Mouse (Mus musculus): ENCODE results near the gene Abcb8. TPM values are rescaled to one million over a fixed set of nuclear protein-coding genes. Genes with fewer than 3 reads are reported as not detected.

Abcb8 gene
- total RNA-seq (2021) = 10 to 100 TPM; 76.4 to 88.2 TPM
- long read RNA-seq, experiment 1, transcript Abcb8-201 (16 exons, 2,939 nt) = major isoform, 89 of 116 reads
- long read RNA-seq, experiment 1, partial matches to known transcripts = 4 of 116 reads
- long read RNA-seq, experiment 1, other reads (novel, unspliced or antisense) = 17 of 116 reads
- long read RNA-seq, experiment 2, transcript Abcb8-201 (16 exons, 2,939 nt) = major isoform, 86 of 134 reads
- long read RNA-seq, experiment 2, partial matches to known transcripts = 32 of 134 reads
- long read RNA-seq, experiment 2, other reads (novel, unspliced or antisense) = 12 of 134 reads

DNA sequence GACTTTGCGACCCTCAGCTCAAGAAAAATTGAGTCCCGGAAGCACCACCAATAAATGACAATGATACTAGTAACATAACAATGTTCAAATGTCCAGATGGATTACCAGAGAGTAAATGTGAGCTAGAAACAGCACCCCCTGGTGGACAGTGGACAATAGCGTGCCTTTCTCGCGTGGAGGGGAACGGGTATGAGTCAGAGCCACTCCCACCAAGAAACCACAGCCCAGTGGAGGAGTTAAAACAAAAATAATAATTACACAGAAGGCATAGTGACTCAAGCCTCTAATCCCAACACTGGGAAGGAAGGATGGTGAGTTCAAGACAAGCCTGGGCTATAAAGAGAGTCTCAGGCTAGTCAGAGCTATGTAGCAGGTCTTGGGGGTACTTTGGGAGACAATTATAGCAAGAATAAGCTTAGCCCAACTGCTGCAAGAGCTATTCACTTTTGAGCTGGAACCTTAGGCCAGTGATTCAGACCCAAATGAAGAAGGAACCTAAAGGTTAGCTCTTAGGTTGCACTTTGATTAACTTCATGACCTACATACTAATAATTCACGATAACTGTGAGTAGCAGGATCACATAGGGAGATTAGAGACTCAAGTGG is at the start of gene Abcb8:
Gene Abcb8 (plus strand): TSS at position 272 of the 606 bp plus-strand sequence.
- DNase-seq (ENCODE audit: low spot score in 2 of 2) = peak; percentile 82 to 83

DNA sequence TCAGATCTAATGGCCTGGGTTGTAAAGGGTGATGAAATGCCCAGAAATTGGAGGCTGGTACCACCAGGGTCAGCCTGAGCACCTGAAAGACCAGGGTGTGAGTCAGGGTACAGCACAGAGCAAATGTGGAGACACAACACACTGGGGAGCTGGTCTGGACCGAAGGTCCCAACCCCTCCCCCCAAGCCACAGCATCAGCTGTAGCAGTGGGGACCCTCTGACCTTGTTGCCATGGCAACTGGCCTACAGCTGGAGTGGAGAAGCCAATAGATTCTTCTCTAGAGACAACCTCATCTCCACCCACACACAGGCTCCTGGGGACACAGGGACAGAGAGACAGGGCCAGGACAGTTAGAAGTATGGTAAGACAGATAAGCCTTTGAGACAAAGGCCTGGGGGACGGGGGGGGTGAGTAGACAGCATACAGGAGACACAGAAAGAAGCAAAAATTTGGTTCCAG is 49.5 kb upstream of the Abcb8 start:
- DNase-seq (ENCODE audit: low spot score in 2 of 2) = no peak

DNA sequence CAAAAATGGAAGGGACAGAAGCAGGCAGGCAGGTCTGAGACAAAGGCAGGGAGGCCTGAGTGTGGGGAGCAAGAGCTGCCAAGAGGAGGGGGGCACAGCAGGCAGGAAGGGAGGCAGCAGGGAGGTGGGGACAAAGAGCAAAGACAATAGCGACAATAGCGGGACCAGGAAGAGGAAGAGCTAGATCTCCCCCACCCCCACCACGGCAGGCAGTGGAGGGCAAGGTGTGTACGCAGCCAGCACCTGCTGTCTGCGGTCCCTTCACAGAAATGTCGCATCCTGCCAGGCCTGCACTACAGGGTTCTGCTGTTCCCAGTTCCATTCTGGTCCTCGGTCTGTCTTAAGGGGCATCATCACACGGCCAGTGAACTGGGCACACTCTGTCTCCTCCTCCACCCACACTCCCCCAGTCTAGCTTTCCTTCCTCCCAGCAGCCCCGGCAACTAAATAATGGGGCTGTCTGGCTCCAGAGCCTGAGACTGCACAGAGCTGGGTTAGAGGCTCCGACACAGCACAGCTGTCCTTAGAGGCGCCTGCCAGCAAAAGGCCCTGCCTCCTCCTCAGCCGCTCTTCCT is 48.9 kb upstream of the Abcb8 start:
- no peak for DNase-seq (ENCODE audit: low spot score in 2 of 2)

DNA sequence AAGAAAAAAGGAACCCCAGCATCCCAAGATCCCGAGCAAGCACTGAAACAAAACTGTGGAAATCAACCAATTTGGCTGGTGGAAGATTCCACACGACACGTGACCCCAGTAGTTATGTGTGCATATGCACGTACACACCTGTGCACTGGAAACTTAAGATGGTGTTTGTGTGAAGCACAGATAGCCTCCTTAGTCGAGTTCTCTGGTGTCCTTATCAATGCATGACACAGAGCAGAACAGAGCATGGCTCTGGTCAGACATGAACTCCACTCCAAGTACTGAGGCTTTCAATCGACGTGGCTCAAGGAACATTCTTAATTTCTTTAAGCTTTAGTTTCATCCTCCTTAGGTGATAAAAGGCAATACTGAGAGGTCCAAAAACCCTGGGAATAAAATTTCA is 47.1 kb upstream of the Abcb8 start:
- DNase-seq (ENCODE audit: low spot score in 2 of 2) = no peak

DNA sequence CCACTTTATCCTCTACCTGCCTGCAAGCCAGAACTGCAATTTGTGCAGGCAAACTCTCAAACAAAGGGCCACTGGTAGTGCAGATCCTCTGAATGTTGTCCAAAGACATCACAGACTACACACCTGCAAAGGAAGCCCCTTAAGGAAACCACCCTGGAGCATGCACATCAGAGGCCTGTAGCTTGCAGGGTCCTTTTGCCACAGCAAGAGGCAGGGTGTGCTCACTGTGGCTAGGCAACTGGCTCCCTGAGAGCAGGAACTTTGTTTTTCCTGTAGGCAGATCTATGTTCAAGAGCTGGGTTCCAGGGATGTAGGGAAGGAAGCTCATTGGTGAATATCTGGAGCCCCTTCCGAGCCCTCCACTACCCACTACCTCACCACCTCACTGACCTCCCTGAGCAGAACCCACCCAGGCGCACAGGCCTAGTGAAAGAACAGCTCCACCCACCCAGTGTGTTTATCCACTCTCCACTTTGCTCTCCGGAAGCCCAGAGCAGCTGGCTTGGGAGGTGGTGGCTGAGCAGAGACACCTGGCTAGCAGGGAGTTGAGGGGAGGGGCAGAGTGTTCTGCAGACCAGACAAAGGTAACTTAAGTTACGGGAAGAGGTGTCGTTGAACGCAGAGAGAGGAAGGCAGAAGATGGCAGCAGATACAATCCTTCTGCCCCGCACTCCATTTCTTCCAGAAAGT is 46.1 kb upstream of the Abcb8 start:
- no peak for DNase-seq (ENCODE audit: low spot score in 2 of 2)

DNA sequence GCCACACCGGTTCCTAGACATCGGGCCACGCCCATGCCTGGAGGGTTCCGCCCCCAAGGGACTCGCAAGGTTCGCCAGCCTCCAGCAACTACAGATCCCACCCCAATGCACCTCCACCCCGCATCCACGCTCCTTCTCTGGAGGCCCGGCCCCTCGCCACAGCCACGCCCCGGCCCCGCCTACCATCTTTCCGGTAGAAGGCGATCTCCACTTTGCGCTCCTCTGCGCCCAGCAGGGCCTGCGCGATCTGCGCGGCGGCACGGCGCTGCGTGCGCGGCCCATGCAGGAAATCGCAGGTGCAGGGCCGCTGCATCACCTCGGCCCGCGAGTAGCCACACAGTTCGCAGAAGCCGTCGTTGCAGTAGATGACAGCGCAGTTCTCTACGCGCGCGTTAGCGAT is 45.3 kb upstream of the Abcb8 start:
- peak; percentile 74 to 78 for DNase-seq (ENCODE audit: low spot score in 2 of 2)

DNA sequence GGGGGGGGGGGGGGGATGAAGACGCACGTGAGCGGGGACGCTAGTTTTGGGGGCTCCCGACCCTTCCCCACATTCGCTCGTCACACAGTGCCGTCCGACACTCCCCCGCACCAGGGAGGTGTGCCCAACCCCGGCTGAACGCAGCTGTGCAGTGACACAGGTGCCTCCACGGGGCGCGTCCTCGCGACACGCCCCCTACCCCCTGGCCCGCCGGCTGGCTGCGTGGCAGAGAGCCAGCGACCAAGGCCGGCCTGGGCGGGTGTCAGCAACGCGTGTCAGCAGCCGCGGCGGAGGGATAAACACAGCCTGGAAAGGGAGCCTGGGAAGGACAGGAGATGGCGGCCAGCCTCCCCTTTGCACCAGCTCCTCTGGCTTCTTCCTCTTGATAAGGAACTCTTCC is 44.9 kb upstream of the Abcb8 start:
- DNase-seq (ENCODE audit: low spot score in 2 of 2) = peak; percentile 53 to 63

DNA sequence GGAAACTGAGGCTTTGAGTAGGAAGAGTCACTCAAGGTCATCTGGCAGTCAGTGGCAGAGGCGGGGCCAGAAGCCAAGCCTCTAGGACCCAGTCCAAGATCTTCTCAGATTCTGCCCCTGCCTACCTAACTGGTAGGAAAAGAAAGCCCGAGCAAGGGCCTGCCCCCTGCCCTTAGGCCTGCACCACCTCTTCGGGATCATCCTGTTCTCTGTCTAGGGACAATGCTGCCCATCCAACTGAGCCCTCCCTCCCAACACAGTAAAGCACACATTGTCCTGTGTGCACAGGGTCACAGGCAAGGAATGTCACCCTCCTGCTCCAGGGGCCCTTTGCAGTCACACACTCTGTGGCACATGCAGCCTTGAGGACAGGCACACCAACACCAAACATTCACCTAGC is 43.4 kb upstream of the Abcb8 start:
- DNase-seq (ENCODE audit: low spot score in 2 of 2) = no peak

DNA sequence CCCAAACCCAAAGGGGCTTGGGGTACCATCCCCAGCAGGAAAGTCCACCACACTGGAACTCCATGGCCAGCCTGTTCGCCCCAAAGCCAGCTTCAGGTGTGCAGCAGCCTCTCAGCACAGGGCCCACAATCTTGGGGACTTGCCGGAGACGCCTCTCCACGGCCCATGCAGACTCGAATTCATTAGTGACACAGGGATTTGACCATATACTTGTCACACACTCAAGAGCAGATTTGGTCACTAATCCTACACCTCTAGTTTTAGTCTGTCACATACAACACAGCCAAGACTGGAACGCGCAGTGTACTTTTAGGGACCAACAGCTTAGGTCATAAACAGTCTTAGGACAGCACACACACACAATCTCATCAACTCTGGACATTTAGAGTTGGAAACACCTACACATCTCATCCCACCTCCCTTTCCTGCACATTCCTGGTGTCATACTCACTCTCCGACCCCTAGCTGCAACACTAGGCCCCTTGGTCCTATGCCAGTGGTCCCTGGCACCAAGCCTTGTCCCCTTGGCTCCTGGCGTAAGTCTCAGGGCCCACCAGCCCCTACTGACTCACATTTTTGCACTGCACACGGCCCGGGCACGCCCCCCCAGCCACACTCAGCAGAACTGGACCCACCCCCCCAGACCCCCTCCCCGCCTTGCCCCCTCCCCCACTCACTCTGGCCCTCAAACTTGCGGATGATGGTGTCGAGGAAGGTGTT is 42.8 kb upstream of the Abcb8 start:
- DNase-seq (ENCODE audit: low spot score in 2 of 2) = no peak

DNA sequence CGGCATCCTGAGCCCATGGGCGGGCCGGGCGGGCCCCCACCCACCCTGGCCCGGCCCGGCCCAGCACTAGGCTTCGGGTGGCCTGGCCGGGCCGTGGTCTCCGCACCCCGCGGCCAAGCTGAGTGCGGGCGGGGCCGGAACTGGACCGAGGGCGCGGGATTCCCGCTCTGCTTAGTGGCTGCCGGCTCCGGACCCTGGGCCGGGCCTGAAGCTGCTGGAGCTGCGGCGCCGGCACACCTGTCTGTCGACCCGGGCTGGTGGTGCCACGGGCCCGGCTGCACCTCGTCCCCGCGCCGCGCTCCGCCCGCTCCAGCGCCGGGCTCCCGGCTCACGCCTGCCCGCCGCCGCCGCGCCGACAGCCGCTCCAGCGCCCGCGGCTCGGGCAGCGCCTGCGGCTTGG is 42.2 kb upstream of the Abcb8 start, which contains the start of gene Kcnh2:
Gene Kcnh2 (minus strand): TSS at position 327 of the 400 bp plus-strand sequence.
- no peak for DNase-seq (ENCODE audit: low spot score in 2 of 2)

DNA sequence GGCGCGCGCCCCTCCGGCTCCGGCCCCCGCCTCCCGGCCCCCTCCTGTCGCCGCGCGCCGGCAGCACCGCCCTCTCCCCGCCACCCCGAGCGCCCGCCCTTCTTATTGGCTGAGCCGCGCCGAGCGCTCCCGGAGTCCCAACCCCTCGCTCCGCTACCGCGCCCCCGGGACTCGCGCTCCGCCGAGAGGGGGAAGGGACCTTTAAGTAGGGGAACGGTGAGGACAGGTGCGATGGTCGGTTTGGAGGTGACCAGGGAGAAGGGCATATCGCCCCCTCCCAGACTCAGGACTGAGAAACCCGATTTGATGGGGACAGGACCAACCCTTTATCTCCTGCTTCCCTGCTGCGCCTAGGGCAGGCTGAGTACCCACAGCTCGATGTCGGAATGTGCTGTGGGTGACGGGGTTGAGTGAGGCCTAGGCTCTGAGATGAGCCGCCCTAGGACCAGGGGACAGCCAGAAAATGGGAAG is 41.7 kb upstream of the Abcb8 start:
- peak; percentile 79 to 86 for DNase-seq (ENCODE audit: low spot score in 2 of 2)

DNA sequence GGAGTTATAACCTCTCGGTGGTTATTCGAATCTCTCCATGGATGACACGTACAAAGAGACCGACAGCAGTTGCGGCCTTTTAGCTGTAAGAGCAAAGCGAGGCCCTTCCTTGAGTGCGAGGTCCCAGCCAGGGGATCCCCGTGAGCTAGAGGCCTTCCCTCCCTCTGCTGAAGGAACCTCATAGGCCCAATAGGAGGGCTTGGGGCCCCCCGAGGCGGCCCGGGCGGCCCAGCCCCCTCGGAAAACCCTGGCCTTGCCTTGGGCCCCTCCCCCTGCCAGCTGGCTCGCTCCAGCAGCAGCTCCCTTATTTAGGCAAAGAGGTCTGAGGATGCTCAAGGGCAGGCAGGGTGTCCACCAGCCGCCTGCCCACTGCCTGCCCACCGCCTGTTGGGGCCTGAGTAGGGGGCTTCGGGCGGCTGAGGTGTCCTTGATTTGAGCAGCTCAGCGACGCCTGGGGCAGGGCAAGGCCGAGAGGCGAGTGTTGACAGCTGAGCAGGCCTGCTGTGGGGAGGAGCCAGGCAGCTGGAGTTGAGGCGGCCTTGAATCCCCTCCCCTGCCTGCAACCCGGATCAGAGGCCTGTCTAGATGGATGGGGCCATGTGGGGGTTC is 41.1 kb upstream of the Abcb8 start:
- peak in 1 of 2 experiments; percentile 50 for DNase-seq (ENCODE audit: low spot score in 2 of 2)

DNA sequence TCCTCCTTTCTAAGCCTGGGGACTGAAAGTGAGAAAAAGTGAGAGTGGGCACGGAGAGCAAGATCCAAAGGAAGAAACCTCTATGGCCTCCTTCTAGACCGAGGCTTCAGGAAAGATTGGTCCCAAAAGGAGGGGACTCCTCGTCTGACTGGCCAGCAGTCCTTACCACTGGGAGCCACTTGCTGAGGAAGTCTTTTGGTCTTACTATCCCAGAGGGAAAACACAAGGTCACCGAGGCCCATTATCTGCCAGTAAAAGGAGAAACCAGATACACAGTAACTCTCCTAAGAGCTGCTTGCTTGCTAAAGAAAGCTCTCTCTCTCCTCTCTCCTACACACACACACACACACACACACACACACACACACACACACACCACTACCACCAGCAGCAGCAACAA is 40.1 kb upstream of the Abcb8 start:
- DNase-seq (ENCODE audit: low spot score in 2 of 2) = no peak

DNA sequence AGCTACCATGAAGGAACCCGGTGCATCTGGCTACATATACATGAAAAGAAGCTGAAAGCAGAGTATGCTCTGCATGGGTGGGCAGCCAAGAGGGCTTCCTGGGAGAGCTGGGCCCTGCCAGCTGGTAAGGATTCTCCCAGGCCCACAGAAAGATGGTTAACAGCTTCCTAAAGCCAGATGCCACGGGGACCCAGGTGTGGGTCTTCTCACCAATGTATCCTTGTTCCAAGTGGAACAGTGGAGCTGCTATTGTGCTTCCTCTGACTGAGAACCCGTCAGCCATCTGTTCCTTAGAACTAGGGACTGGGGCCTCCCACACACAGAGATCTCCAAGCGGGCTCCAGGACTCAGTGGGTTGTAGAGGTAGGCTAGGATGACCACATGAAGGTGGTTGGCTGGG is 36.7 kb upstream of the Abcb8 start:
- no peak for DNase-seq (ENCODE audit: low spot score in 2 of 2)

DNA sequence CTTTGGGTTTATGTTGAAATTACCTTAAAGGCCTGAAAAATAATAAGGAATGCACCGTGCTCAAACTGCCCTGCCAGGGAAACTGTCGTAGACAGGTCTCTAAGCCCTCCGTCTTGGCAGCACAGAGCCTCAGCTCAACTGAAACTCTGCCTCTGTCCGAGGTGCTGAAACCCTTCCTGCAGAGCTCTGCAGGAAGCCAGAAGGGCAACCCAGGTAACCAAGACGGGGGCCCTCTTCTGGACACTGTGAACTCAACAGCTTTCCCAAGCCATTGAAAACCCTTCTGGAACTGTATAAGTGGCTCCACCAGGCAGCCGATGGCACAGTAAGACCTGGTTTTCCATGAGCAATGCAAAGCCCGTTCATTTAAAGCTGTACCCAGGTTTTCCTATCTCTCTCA is 36.0 kb upstream of the Abcb8 start:
- DNase-seq (ENCODE audit: low spot score in 2 of 2) = peak; percentile 55 to 65

DNA sequence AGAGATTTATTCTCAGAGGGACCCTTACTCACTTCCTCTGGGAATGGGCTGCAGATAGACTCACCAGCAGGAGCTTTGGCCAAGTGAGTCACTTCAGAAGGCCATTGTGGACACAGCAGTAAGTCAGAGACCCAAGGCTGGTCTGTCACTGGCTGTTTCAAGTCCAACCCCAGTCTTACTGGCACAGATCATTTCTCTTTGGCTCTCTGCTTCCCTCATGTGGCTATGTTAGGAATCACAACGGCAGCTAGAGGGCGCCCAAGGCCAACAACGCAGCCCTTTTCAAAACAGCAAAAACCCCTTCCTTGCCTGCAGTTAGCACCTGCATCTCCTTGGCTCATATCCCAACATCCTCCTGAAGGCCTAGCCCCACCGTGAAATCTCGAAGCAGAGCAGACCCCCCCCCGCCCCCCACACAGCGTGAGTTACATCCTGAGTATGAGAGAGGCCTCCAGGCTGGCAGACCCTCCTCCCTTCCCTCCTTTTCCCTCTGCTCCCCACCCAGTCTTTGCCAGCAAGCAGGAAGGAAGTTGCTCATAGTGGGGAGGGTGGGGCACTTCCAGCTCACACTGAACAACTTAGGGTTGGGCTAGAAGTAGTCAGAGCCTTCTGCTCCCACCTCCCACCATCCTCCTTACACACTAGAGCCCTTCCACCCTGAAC is 32.5 kb upstream of the Abcb8 start:
- peak; percentile 82 to 86 for DNase-seq (ENCODE audit: low spot score in 2 of 2)

DNA sequence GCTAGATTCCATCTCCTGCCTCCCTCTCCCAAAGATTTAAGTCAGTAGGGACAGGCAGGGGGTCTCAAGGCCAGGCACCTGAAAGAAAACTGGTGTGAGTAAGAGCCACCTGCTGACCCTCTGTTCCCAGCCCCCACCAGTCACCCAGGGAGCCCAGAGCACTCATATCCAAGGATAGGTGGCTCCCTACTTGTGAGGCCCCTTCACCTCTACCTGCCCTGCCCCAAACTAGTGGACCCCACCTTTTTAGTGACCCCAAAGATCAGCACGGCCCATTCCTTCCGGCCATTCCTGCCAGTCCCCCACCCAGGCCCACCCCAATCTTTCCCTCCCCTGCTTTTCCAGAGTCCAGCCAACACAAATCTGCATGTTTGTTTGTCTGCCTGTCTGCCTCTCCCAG is 30.0 kb upstream of the Abcb8 start:
- DNase-seq (ENCODE audit: low spot score in 2 of 2) = no peak

DNA sequence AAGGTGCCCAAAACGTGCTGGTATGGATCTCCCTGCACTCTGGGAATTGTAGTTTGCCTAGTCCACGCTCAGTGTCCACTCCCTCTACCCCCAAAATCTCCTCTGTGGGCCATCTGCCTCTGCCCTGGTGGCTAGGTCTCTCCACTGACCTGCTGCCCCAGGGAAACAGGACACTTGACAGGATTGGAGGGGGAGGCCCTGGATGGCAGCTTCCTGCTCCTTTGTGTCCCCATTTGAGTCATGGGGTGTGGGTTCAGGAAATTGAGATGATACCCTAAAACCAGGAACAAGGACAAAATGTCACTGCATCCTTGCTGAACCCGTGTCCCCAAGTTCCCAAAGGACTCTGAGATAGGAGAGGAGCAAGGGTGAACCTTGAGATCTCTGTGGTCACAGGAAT is 29.4 kb upstream of the Abcb8 start:
- DNase-seq (ENCODE audit: low spot score in 2 of 2) = no peak

DNA sequence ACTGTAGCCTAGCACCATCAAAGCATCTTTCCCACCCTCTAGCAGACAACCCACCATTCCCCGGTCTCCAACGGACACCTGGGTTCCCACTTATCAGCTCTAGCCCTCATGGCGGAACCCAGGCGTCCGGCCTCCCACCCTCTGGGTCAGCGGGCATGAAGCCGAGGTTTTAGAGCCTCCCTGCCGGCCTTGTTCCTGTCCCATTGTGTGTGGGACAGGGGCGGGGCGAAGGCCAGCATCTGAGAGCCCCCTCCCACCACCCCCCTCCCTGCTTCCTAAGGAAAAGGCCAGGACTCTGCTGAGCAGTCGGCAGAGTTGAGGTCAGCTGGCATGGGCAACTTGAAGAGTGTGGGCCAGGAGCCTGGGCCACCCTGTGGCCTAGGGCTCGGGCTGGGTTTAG is 29.0 kb upstream of the Abcb8 start, which contains the start of gene Nos3:
Gene Nos3 (plus strand): TSS at position 303 of the 400 bp plus-strand sequence.
- DNase-seq (ENCODE audit: low spot score in 2 of 2) = no peak

DNA sequence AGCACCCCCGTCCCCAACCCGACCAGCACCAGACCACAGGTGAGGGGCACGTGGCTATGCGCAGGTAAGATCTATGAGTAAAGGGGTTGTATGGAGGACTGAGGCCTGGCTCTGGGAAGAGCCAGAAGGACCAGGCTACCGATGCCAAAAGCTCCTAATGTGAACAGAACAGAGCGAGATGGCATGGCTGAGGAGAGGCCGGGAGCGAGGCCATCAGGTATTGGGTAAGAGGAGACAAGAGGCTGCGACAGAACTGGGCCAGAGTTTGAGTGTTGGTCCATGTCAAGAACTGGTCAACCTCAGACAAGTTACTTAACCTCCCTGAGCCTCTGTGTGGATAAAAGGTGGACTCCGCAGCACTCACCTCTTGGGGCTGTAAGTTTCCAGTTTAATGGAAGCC is 28.5 kb upstream of the Abcb8 start:
- no peak for DNase-seq (ENCODE audit: low spot score in 2 of 2)
